Mouse (Mus musculus) CD4-positive, CD25-positive, alpha-beta regulatory T cell, adult 9 weeks (primary cell): ENCODE measurements around the gene Mettl21e. TPM values are rescaled to one million over a fixed set of nuclear protein-coding genes. Genes with fewer than 3 reads are reported as not detected.

Source experiments
- polyA plus RNA-seq: library from polyadenylated mRNA; unstranded; fragments of 100-300 nt; shearing (Covaris generic); gene quantifications from one replicate; pipeline ENCODE4 v1.2.1, GENCODE M21; 2017

Gene Mettl21e
- not detected for polyA plus RNA-seq

DNA sequence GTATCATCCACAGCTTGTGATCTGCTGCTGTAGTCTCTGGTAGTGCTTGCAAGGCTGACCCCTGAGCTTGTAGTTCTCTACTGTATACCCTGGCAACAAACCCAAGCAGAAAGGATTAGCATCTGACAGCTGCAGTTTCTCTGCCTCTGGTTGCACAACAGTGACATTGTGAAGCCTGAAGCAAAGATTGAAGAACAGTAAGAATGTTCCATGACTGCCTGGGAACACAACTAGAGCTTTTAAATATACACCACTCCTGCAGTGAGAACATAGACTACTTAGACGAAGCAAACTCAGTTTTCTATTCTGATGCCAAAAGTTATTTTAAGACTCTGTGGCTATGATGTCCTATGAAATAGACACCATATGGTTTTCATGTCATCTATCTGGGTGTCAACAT is at the start of gene Mettl21e:
TSS of gene Mettl21e (minus strand) at position 86 of the 400 bp plus-strand sequence.

Other genes starting within 250 kb of the Mettl21e start
- 1.2 TPM for gene Mettl21c, start 198.9 kb downstream of the Mettl21e start, polyA plus RNA-seq
- 0.15 TPM for gene Gm8251, start 157.0 kb downstream of the Mettl21e start, polyA plus RNA-seq
- gene Tex30, start 116.5 kb downstream of the Mettl21e start, polyA plus RNA-seq: 56.3 TPM
- gene Kdelc1, start 100.2 kb downstream of the Mettl21e start, polyA plus RNA-seq: 17.4 TPM
- 15.0 TPM for gene Bivm, start 100.0 kb downstream of the Mettl21e start, polyA plus RNA-seq
- gene Ercc5, start 71.2 kb downstream of the Mettl21e start, polyA plus RNA-seq: 29.5 TPM